Mouse (Mus musculus) lung, embryonic 15.5 days (tissue): ENCODE results near the gene Gm10486. TPM values are rescaled to one million over a fixed set of nuclear protein-coding genes. Genes with fewer than 3 reads are reported as not detected.
"Not testable (repeated sequence)": the region's sequence is repeated elsewhere in the genome, so short reads cannot be mapped to it uniquely, and the experiment has no call there.

Source experiments
- ATAC-seq: fragments of 200-750 bp; cut with Nextera tagmentation; 2 replicates; pipeline ENCODE4 v1.8.0; 2017; ENCODE audit warnings: moderate number of reproducible peaks, borderline replicate concordance; ENCODE audit not compliant: low FRiP score, low TSS enrichment; ENCODE audit errors: extremely low read depth
- H3K27ac ChIP-seq: fragments of 300-500 bp; sonication (generic); 2 replicates; pipeline ENCODE4 v1.5.1; 2015; ENCODE audit warnings: moderate library complexity, mild to moderate bottlenecking, inconsistent platforms
- H3K27me3 ChIP-seq: fragments of 300-500 bp; sonication (generic); 2 replicates; pipeline ENCODE4 v1.6.1; 2015; ENCODE audit warnings: inconsistent platforms
- H3K36me3 ChIP-seq: fragments of 300-500 bp; sonication (generic); 2 replicates; pipeline ENCODE4 v1.6.1; 2015; ENCODE audit warnings: inconsistent platforms
- H3K4me1 ChIP-seq: fragments of 300-500 bp; sonication (generic); 2 replicates; pipeline ENCODE4 v1.6.1; 2015; ENCODE audit warnings: inconsistent platforms
- H3K4me2 ChIP-seq: fragments of 300-500 bp; sonication (generic); 2 replicates; pipeline ENCODE4 v1.6.1; 2015; ENCODE audit warnings: inconsistent platforms, mild to moderate bottlenecking, moderate library complexity
- H3K4me3 ChIP-seq: fragments of 300-500 bp; sonication (generic); 2 replicates; pipeline ENCODE4 v1.5.1; 2015; ENCODE audit warnings: mild to moderate bottlenecking, inconsistent platforms
- H3K9ac ChIP-seq: fragments of 300-500 bp; sonication (generic); 2 replicates; pipeline ENCODE4 v1.6.1; 2015; ENCODE audit warnings: inconsistent platforms
- H3K9me3 ChIP-seq: fragments of 300-500 bp; sonication (generic); 2 replicates; pipeline ENCODE4 v1.6.1; 2016; ENCODE audit warnings: inconsistent platforms
- WGBS: fragments of 180-500 bp; shearing (Covaris S2); methylation state at CpG from one replicate; pipeline ENCODE4 v1.1.7; 2015; 5-methylcytosine and 5-hydroxymethylcytosine counted together
- polyA plus RNA-seq: library from polyadenylated mRNA; unstranded; fragments of >200 nt; fragmentation: Nextera tagmentation; extraction: Ambion mirVana; gene quantifications from 2 replicates; pipeline ENCODE4 v1.2.1, GENCODE M21; 2015

The Gm10486 gene
- polyA plus RNA-seq, result not detected in 2 replicates

DNA sequence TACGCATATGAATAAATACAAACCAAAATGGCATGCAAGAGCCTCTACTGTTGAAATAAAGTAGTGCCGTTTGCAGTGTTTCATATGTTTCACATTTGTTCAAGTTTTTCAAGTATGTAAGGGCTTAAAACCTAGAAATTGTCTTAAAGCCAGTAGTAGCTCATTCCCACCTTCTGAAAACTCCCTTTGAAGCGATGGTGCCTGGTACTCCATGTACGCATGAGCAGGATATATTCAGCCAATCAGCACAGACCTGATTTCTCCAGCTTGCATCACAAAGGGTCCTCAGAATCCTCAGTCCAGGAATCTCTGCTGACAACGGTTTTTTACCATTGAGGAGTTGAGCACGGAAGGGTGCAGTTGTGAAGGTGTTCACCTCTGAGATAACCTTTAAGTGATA, at the start of gene Gm10486:
Gene Gm10486 (plus strand): TSS at position 301 of the 400 bp plus-strand sequence.
- not testable (repeated sequence) for H3K4me3 ChIP-seq, H3K9me3 ChIP-seq, ATAC-seq, H3K9ac ChIP-seq, H3K27ac ChIP-seq, H3K4me2 ChIP-seq, H3K36me3 ChIP-seq, H3K27me3 ChIP-seq, H3K4me1 ChIP-seq
- no CpG with 5 or more reads among the region's 6 CpGs for WGBS
